Mouse (Mus musculus) brain, adult 2 months (tissue): ENCODE measurements around the gene Ly6c1.
A peak's percentile ranks its signal among the peaks of the same experiment; 100 is the strongest.
"Not testable (repeated sequence)": the region's sequence is repeated elsewhere in the genome, so short reads cannot be mapped to it uniquely, and the experiment has no call there.

ENCODE experiments used
- DNase-seq: peaks from one replicate; pipeline ENCODE4 v3.0.0; 2011; ENCODE audit warnings: low read depth, low spot score

Ly6c1 gene

DNA sequence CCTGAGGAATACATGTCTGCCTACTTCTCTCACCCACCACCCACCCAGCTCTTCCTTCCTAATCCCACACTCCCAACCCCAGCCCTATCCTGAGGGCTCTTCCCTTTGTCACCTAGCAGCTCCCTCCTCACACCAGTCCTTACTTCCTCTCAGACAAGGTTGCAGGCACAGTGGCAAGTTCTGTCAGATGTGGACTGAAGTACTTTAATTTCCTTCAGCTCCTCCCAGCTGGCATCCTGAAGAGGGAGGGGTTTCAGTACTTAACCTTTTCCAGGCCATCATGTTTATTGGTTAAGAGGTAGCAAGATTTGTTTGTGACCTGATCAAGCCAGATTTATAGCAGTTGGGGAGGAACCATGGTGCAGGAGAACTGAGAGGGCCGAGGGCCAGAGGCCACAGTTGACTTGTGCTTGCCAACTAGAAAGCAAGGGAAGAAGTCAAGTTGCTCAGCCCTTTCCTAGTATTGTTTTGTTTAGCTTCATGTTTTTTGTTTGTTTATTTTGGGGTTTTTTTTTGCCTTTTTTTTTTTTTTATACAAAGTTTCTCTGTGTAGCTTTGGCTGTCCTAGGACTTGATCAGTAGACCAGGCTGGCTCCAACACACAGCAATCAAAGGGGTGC is at the start of gene Ly6c1:
TSS of gene Ly6c1 (minus strand) at position 189 of the 620 bp plus-strand sequence.
- not testable (repeated sequence) for DNase-seq

- not testable (repeated sequence) for DNase-seq
Measured at GRCm38 (mm10) chr15:75088041-75088440, 39.4 kb upstream of the Ly6c1 start.

- DNase-seq = no peak
Measured at GRCm38 (mm10) chr15:75069965-75070364, 21.3 kb upstream of the Ly6c1 start.

GRCm38 (mm10) chr15:75062030-75062574 is 13.5 kb upstream of the Ly6c1 start:
- peak; percentile 32 for DNase-seq

GRCm38 (mm10) chr15:75060505-75060904 is 11.9 kb upstream of the Ly6c1 start:
- DNase-seq = peak; percentile 71

DNA sequence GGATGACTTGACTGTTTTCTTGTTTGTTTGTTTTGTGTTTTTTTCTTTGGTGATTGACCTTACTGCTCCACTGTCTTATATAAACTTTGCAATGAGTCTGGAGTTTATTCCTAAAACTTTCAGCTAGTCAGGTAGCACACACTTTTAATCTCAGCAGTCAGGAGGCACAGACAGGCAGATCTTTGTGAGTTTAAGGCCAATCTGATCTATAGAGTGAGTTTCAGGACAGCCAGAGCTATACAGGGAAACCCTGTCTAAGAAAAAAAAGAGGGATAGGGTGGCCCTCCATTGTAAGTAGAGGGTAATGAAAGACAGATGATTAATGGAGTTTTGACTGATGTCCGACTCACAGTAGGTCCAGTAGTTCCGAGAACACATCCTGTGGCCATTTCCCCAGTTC is 7.4 kb upstream of the Ly6c1 start:
- no peak for DNase-seq

GRCm38 (mm10) chr15:75055425-75055824 is 6.8 kb upstream of the Ly6c1 start:
- DNase-seq = not testable (repeated sequence)

DNA sequence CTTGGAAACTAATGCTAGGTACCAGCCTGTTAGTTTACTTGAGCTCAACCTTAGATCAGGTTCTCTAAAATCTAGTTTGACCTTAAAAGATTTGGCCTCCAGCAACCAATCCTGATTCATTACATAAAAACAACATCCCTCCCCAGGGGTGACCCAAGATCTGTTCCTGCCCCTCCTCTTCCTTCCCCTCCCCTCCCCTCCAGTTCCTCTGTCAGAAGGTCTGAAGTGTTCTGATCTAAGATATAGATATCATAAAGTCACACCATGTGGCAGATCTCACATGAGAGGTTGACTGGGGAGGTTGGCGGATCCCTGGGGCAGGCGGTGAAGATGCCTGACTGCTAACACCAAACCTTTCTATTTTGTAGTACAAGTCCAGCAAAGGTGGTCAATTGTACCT is 3.8 kb upstream of the Ly6c1 start:
- DNase-seq = not testable (repeated sequence)

GRCm38 (mm10) chr15:75051141-75051540 is 2.5 kb upstream of the Ly6c1 start:
- DNase-seq = not testable (repeated sequence)

GRCm38 (mm10) chr15:75050593-75050992 is 2.0 kb upstream of the Ly6c1 start:
- not testable (repeated sequence) for DNase-seq

GRCm38 (mm10) chr15:75049811-75050210 is 1.2 kb upstream of the Ly6c1 start:
- DNase-seq = not testable (repeated sequence)

- not testable (repeated sequence) for DNase-seq
Measured at GRCm38 (mm10) chr15:75047970-75048320, 685 bp downstream of the Ly6c1 start.

DNA sequence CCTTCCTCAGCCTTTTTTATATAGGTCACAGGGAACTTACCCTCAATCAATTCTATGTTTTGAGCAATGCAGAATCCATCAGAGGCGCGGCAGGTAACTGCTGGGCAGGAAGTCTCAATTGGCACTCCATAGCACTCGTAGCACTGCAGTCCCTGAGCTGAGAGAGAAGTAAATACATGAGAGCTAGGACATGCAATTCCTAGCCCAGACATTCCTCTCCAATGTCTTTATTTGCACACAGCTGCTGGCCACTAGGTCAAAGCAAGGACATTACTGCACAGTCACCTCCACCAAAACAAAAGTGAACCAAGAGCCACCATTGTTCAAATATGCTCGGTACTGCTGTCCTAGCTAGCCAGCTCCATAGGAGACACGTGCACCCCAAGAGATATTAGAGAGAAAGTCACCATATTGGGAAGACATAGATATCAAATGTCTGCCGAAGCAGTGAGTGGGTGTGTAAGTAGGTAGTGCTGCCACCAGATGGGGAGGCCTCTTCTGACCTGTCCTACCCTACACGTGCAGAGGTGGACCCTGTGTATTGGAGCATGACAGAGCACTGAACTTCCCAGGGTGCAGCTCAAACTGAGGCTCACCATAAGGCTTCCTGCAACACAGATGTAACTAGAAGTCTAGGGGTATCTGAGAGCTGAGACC is 1.2 kb downstream of the Ly6c1 start:
- DNase-seq = not testable (repeated sequence)

- not testable (repeated sequence) for DNase-seq
Measured at GRCm38 (mm10) chr15:75045501-75045900, 3.1 kb downstream of the Ly6c1 start.

DNA sequence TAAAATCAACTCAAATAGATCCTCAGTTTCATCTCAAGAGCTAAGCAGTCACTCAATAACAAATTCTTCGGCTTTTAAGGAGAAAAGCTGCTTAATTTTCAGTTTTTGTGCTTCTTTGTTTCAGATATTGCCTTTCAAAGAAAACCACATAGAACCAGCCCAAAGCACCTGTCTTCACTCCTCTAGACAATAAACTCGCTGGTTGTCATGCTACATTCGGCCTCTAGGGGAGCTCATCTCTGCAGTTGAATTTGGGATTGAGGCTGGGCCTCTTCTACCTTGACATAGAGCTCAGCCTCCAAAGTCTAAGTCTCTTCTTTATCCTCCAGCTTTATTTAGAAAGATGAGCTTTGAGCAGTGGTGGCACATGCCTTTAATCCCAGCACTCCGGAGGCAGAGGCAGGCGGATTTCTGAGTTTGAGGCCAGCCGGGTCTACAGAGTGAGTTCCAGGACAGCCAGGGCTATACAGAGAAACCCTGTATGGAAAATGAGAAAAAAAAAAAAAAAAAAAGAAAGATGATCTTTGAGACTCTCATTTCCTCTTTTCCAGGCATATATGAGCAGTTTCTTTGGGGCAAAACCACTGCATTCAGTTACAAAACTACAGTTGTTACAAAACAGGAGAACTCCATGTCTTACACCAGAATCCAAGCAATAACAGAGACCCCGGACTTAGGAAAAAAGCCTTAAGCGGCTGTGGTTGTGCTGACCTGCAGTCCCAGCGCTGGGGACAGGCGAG is 27.4 kb downstream of the Ly6c1 start:
- DNase-seq = not testable (repeated sequence)

DNA sequence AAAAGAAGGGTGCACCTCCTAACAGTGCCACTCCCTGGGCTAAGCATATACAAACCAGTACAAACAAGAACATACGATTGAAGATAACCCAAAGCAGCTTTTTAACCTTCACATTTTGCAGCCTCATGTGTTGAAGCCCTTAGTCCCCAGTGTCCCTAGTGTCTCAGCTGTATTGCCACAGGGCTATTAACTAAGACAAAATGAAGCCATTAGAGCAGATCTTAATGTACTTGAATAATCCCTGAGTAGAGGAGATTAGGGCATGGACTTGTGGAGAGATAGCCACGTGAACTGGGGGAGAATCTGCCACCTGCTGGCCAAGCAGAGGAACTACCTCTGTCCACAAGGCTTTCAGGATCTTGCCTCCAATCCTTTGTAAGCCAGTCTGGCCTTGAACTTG is 29.2 kb downstream of the Ly6c1 start:
- DNase-seq = peak; percentile 24
